Mouse (Mus musculus): ENCODE measurements at regions not wholly inside any gene's neighbourhood (a gene's known extent, or its start where the extent isn't known, plus 50 kb on each side); places are given as distances from the start of the nearest gene placed in this dataset.
"Not testable (repeated sequence)": the region's sequence is repeated elsewhere in the genome, so short reads cannot be mapped to it uniquely, and the experiment has no call there.

GRCm38 (mm10) chr14:52855339-52855738 is 359.8 kb upstream of the Olfr1507 start:
- not testable (repeated sequence) for DNase-seq (ENCODE audit: low read depth)

- DNase-seq (ENCODE audit: low read depth) = not testable (repeated sequence)
Observed at GRCm38 (mm10) chr14:52853598-52853997, 358.0 kb upstream of the Olfr1507 start.

- not testable (repeated sequence) for DNase-seq (ENCODE audit: low read depth)
Observed at GRCm38 (mm10) chr14:52847970-52848369, 352.4 kb upstream of the Olfr1507 start.

- not testable (repeated sequence) for DNase-seq (ENCODE audit: low read depth)
Observed at GRCm38 (mm10) chr14:52824005-52824404, 328.5 kb upstream of the Olfr1507 start.

GRCm38 (mm10) chr14:52821617-52822016 is 326.1 kb upstream of the Olfr1507 start:
- not testable (repeated sequence) for DNase-seq (ENCODE audit: low read depth)

GRCm38 (mm10) chr14:52811128-52811415 is 315.5 kb upstream of the Olfr1507 start:
- DNase-seq (ENCODE audit: low read depth) = not testable (repeated sequence)

- not testable (repeated sequence) for DNase-seq (ENCODE audit: low read depth)
Observed at GRCm38 (mm10) chr14:52810275-52811127, 315.0 kb upstream of the Olfr1507 start.

- DNase-seq (ENCODE audit: low read depth) = not testable (repeated sequence)
Observed at GRCm38 (mm10) chr14:52801705-52802104, 306.2 kb upstream of the Olfr1507 start.

GRCm38 (mm10) chr14:52792600-52792999 is 297.1 kb upstream of the Olfr1507 start:
- DNase-seq (ENCODE audit: low read depth) = not testable (repeated sequence)

GRCm38 (mm10) chr14:52791828-52792227 is 296.3 kb upstream of the Olfr1507 start:
- DNase-seq (ENCODE audit: low read depth) = not testable (repeated sequence)

GRCm38 (mm10) chr14:52782832-52783231 is 287.3 kb upstream of the Olfr1507 start:
- DNase-seq (ENCODE audit: low read depth) = not testable (repeated sequence)

GRCm38 (mm10) chr14:52775816-52776215 is 280.3 kb upstream of the Olfr1507 start:
- not testable (repeated sequence) for DNase-seq (ENCODE audit: low read depth)

GRCm38 (mm10) chr14:52769450-52769849 is 273.9 kb upstream of the Olfr1507 start:
- DNase-seq (ENCODE audit: low read depth) = not testable (repeated sequence)

GRCm38 (mm10) chr14:52752159-52752558 is 256.6 kb upstream of the Olfr1507 start:
- DNase-seq (ENCODE audit: low read depth) = not testable (repeated sequence)

GRCm38 (mm10) chr14:52726680-52727079 is 231.1 kb upstream of the Olfr1507 start:
- DNase-seq (ENCODE audit: low read depth) = not testable (repeated sequence)

GRCm38 (mm10) chr14:52724988-52725387 is 229.4 kb upstream of the Olfr1507 start:
- DNase-seq (ENCODE audit: low read depth) = not testable (repeated sequence)

- DNase-seq (ENCODE audit: low read depth) = no peak
Observed at GRCm38 (mm10) chr14:52720640-52721039, 225.1 kb upstream of the Olfr1507 start.

- DNase-seq (ENCODE audit: low read depth) = not testable (repeated sequence)
Observed at GRCm38 (mm10) chr14:52700851-52701250, 205.3 kb upstream of the Olfr1507 start.

GRCm38 (mm10) chr14:52683636-52684035 is 188.1 kb upstream of the Olfr1507 start:
- DNase-seq (ENCODE audit: low read depth) = not testable (repeated sequence)

GRCm38 (mm10) chr14:52654355-52654754 is 158.8 kb upstream of the Olfr1507 start:
- no peak for DNase-seq (ENCODE audit: low read depth)

- no peak for DNase-seq (ENCODE audit: low read depth)
Observed at GRCm38 (mm10) chr14:52638179-52638578, 142.6 kb upstream of the Olfr1507 start.

- no peak for DNase-seq (ENCODE audit: low read depth)
Observed at GRCm38 (mm10) chr14:52622184-52622583, 126.6 kb upstream of the Olfr1507 start.

- no peak for DNase-seq (ENCODE audit: low read depth)
Observed at GRCm38 (mm10) chr14:52580319-52580718, 84.8 kb upstream of the Olfr1507 start.

- no peak for DNase-seq (ENCODE audit: low read depth)
Observed at GRCm38 (mm10) chr14:52566920-52567319, 71.4 kb upstream of the Olfr1507 start.

Measured in c-Kit-positive CD71-positive TER-119-negative erythroid progenitor cells, embryonic 14.5 days (primary cell).